Mouse (Mus musculus): ENCODE results near the gene Rab9. TPM values are rescaled to one million over a fixed set of nuclear protein-coding genes. Genes with fewer than 3 reads are reported as not detected.

Rab9 gene
- polyA plus RNA-seq, 1 experiment from 2014 or later = 51.5 TPM

DNA sequence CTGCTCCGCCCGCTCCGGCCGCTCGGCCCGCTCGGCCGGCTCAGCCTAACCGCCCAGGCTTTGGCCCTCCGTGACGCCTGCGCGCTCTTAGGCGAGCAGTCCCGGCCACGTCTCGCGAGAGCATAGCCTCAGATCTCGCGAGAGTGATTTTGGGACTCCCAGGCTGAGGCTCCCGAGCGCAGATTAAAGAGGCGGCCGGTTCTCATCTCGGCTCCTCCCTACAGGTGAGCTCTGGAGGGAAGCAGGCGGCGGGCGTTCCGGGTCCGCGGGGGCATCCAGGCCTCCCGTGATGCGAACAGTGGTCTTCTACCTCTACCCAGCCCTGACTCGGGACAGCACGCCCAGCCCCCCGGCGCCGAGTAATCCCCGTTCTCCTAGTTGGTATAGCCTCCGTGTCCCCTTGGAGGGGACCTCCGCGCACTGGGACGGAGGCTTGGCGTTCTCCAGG is 39.0 kb downstream of the Rab9 start, which contains the start of gene Ofd1:
Gene Ofd1 (minus strand): TSS at position 89 of the 448 bp plus-strand sequence.
- Histone ChIP-seq H3K4me2 (peak within 1 kb of the TSS; percentile 64), H3K27ac (peak within 1 kb of the TSS; percentile 65), H3K9me3 (replicated peaks) (no peaks in the 10 kb centered on the region), H3K9ac (peak within 1 kb of the TSS; percentile 85), H3K27me3 (peaks cover 15% of the 10 kb centered on the region; the same call in 1 of the 2 replicates), H3K4me1 (peaks cover 8% of the 10 kb centered on the region; the same call in 1 of the 2 replicates), H3K4me3 (peak within 1 kb of the TSS; percentile 57), H3K36me3 (ENCODE audit: poor library complexity, severe bottlenecking) (no peaks in the 10 kb centered on the region)
- 22% methylated on average over 33 of the region's 44 CpGs for WGBS
- ATAC-seq = peak; percentile 99

DNA sequence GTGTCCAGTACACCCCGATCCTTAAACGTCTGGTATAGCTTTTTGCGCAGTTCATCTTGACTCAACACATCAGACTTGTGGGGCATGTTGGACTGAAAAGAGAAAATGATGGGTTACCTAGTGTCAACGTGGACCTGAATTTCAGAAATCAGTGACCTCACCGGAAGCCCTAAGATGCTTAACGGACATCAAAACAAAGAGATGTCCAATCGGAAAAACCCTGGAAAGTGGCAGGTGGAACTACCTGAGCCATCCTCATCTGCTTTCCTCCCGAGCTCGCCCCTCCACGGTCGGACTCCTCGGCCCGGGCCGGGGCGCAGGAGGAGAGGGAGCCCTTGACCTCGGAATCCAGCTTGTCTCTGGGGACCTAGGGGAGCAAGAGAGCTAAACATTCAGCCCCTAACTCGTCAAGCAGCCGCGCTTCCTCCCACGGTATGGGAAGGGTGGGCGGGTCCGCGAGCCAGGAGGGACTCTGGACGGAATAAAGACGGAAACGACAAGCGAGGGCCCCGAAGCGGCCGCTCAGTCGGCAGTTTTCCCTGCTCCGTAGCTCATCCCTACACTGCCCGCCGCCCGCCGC is 39.5 kb downstream of the Rab9 start, which contains the start of gene Trappc2:
Gene Trappc2 (plus strand): TSS at position 539 of the 580 bp plus-strand sequence.
- H3K9ac ChIP-seq = peak within 1 kb of the TSS; percentile 85
- H3K36me3 ChIP-seq (ENCODE audit: poor library complexity, severe bottlenecking) = peaks cover 2% of the 10 kb centered on the region; the same call in 1 of the 2 replicates
- peaks cover 15% of the 10 kb centered on the region; the same call in 1 of the 2 replicates for H3K27me3 ChIP-seq
- WGBS = 21% methylated on average over 30 of the region's 36 CpGs
- H3K4me1 ChIP-seq = peaks cover 8% of the 10 kb centered on the region; the same call in 1 of the 2 replicates
- H3K4me2 ChIP-seq = peak within 1 kb of the TSS; percentile 64
- ATAC-seq = peak; percentile 85; the same call in 1 of the 2 replicates
- H3K4me3 ChIP-seq = peak within 1 kb of the TSS; percentile 57
- H3K9me3 ChIP-seq (replicated peaks) = no peaks in the 10 kb centered on the region
- peak within 1 kb of the TSS; percentile 65 for H3K27ac ChIP-seq

DNA sequence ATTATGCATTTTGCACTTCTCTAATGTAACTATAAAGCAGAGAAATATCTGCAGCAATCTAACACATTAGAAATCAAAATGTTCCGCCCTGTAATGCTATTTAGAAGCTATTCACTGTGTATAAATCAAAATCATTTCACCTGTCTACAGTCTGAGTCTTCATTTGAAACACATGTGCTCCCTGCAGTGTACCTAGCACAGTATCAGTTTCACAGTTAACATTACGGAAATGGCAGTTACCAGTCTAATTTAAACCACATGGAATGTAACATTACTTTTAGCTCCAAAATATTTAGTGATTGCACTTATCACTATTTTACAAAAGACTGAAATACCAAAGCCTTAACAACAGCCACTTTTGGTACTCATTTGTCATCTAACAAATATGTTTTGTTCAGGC is 44.9 kb downstream of the Rab9 start:
- peaks cover 7% of the 10 kb centered on the region; the same call in 1 of the 2 replicates for H3K36me3 ChIP-seq (ENCODE audit: poor library complexity, severe bottlenecking)
- H3K4me2 ChIP-seq = no peak overlapping the region
- no peaks in the 10 kb centered on the region for H3K9me3 ChIP-seq (replicated peaks)
- H3K9ac ChIP-seq = no peak overlapping the region
- no peak for ATAC-seq
- 99% methylated on average over 2 of the region's 2 CpGs for WGBS
- H3K27me3 ChIP-seq = peaks cover 2% of the 10 kb centered on the region; the same call in 1 of the 2 replicates
- no peak overlapping the region for H3K27ac ChIP-seq
- H3K4me3 ChIP-seq = no peak overlapping the region
- peaks cover 4% of the 10 kb centered on the region; the same call in 1 of the 2 replicates for H3K4me1 ChIP-seq

DNA sequence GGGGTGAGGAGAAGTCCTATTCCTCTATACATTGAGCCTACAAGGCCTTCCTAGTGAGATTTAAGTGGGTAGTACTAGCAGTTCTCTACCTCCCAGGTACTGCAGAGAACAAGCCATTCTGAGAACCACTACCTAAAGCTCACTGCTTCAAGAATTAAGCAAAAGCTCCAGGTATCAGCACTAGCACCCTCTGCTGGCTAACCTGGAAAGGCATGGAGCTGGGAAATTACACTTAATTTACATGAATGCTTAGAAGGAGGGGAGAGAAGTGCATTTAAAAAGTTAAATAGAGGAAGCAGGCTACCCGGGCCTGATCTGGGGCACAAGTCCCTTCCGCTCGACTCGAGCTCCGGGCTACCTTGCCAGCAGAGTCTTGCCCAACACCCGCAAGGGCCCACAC is 63.5 kb downstream of the Rab9 start:
- Histone ChIP-seq H3K9me3 (replicated peaks) (no peaks in the 10 kb centered on the region), H3K4me1 (no peaks in the 10 kb centered on the region), H3K9ac (no peak overlapping the region), H3K4me3 (no peak overlapping the region), H3K4me2 (no peak overlapping the region), H3K36me3 (ENCODE audit: poor library complexity, severe bottlenecking) (no peaks in the 10 kb centered on the region), H3K27me3 (no peaks in the 10 kb centered on the region), H3K27ac (no peak overlapping the region)
- WGBS = 82% methylated on average over 6 of the region's 6 CpGs
- ATAC-seq = no peak

DNA sequence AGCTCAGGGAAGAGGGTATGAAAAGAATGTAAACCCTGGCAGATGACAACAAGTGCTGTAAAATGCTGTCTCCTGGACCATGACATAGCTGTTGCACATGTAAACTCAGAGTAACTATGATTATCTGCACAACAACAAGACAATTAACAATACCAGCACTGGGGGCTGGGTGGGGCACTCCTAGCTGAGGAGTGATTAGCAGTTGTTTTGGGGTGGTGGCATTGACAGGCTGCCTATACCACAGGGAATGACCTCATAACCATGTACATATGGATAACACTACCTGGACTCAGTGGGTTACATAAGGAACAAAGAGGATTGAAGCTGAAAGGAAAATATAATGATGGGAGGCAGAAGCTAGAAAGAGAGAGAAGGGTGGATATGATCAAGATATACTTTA is 71.8 kb downstream of the Rab9 start:
- peaks cover 6% of the 10 kb centered on the region; the same call in 1 of the 2 replicates for H3K27me3 ChIP-seq
- no peaks in the 10 kb centered on the region for H3K4me1 ChIP-seq

More for the DNA sequence above, 71.8 kb downstream of the Rab9 start:
- Histone ChIP-seq H3K27ac (no peak overlapping the region), H3K4me2 (no peak overlapping the region), H3K9ac (no peak overlapping the region), H3K4me3 (no peak overlapping the region), H3K9me3 (replicated peaks) (no peaks in the 10 kb centered on the region), H3K36me3 (ENCODE audit: poor library complexity, severe bottlenecking) (peaks cover 31% of the 10 kb centered on the region)
- no peak for ATAC-seq

Other genes starting within 250 kb of the Rab9 start
- 331 and 351 TPM in 2 replicates for gene Gpm6b, start 241.0 kb downstream of the Rab9 start, polyA plus RNA-seq (2015; fragmentation: Nextera tagmentation; extraction: Ambion mirVana)
- gene Trappc2, start 39.3 kb downstream of the Rab9 start, polyA plus RNA-seq (2015; fragmentation: Nextera tagmentation; extraction: Ambion mirVana) = 66.3 and 66.9 TPM in 2 replicates
- 7.6 and 8.1 TPM in 2 replicates for gene Ofd1, start 39.2 kb downstream of the Rab9 start, polyA plus RNA-seq (2015; fragmentation: Nextera tagmentation; extraction: Ambion mirVana)
- 9.6 and 10.7 TPM in 2 replicates for gene Tceanc, start 38.7 kb upstream of the Rab9 start, polyA plus RNA-seq (2015; fragmentation: Nextera tagmentation; extraction: Ambion mirVana)
- 1.0 and 1.4 TPM in 2 replicates for gene Egfl6, start 105.9 kb upstream of the Rab9 start, polyA plus RNA-seq (2015; fragmentation: Nextera tagmentation; extraction: Ambion mirVana)